ENCODE assay signal across 23 mouse cellular contexts in genomic region chr4:104972606-104973005, GRCm38 (mm10). TPM values are rescaled to one million over a fixed set of nuclear protein-coding genes. Genes with fewer than 3 reads are reported as not detected.
"Had no signal": no experiment of that assay in that cellular context is flagged by ENCODE, and none has a peak within 500 bp of the region (broad histone marks: within the 10 kb centered on the region; RNA-seq: fewer than 3 reads in every experiment).

No protein-coding gene starts in this region.

- DNase-seq: lung, adult 18-20 months; lung, embryonic 14.5 days; lung, postnatal 10 days; lung, postnatal 4 days; midbrain, embryonic 14.5 days; retina, postnatal 1 day; right cerebral cortex, adult 18-20 months; right cerebral cortex, postnatal 25 days; right cerebral cortex, postnatal 4 days; spleen, adult 18-20 months; thymus, adult 18-20 months; thymus, postnatal 14 days; thymus, postnatal 36 days had no signal

- H3K27ac ChIP-seq: midbrain, embryonic 10.5 days; midbrain, embryonic 12.5 days; neural tube, embryonic 13.5 days; neural tube, embryonic 15.5 days had no signal

- ATAC-seq: midbrain, embryonic 16.5 days had no signal

- H3K36me3 ChIP-seq: midbrain, embryonic 10.5 days; midbrain, embryonic 12.5 days; neural tube, embryonic 13.5 days; neural tube, embryonic 15.5 days had no signal

- H3K4me2 ChIP-seq: lung, embryonic 14.5 days; midbrain, embryonic 12.5 days; neural tube, embryonic 13.5 days; neural tube, embryonic 15.5 days had no signal

- H3K9me3 ChIP-seq: midbrain, embryonic 10.5 days; midbrain, embryonic 12.5 days; neural tube, embryonic 13.5 days; neural tube, embryonic 15.5 days had no signal

- H3K9ac ChIP-seq: lung, embryonic 14.5 days; midbrain, embryonic 12.5 days; neural tube, embryonic 13.5 days; neural tube, embryonic 15.5 days had no signal

- H3K4me3 ChIP-seq: midbrain, embryonic 10.5 days; midbrain, embryonic 12.5 days; myocyte; neural tube, embryonic 13.5 days; neural tube, embryonic 15.5 days had no signal

- H3K27me3 ChIP-seq: midbrain, embryonic 12.5 days; neural tube, embryonic 13.5 days; neural tube, embryonic 15.5 days had no signal

- H3K4me1 ChIP-seq: midbrain, embryonic 10.5 days; midbrain, embryonic 12.5 days; neural tube, embryonic 13.5 days; neural tube, embryonic 15.5 days had no signal

RNA-seq across cellular contexts. Expression of gene Fyb2, which starts 59.4 kb away (rescaled TPM):
- total RNA-seq: megakaryocyte, adult 5-6 weeks; megakaryocyte-erythroid progenitor cell, adult 5-6 weeks had no signal
- polyA plus RNA-seq: lung, embryonic 14.5 days; neural tube, embryonic 11.5 days; stomach, embryonic 14.5 days had no signal
